Mouse (Mus musculus) brain, embryonic 14.5 days (tissue): ENCODE data around the gene Stox2.

Experiments used
- CTCF ChIP-seq: fragments of 200-500 bp; IDR thresholded peaks from 2 replicates; pipeline ENCODE4 v1.5.1; 2012; ENCODE audit warnings: inconsistent platforms, mild to moderate bottlenecking, moderate library complexity, borderline replicate concordance; ENCODE audit not compliant: insufficient read depth, insufficient read length; ENCODE audit errors: extremely low read depth
- POLR2A ChIP-seq: fragments of 200-500 bp; IDR thresholded peaks from 2 replicates; pipeline ENCODE4 v1.6.1; 2012; ENCODE audit warnings: mild to moderate bottlenecking, inconsistent platforms, borderline replicate concordance; ENCODE audit not compliant: poor library complexity, insufficient read depth, insufficient read length, severe bottlenecking; ENCODE audit errors: extremely low read depth

DNA sequence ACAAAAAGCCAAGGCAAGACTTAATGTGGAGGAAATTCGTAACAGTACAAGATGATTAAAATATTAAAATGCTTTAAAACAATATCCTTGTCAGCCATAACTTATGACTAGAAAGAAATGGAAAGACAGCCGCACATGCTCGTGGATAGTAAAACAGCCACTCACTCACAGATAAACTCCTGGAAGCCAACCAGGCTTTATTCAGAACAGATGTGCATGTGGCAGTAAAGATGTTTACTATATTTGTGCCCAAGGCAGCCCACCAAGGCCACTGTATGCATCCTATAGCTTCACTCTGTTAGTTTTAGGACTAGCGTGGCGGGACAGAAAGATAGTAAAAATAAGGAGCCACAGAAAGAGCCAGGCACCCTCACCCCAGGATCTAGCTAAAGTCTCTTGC, 115.2 kb downstream of the Stox2 start:
- no peak for TF ChIP-seq POLR2A
- no peak for TF ChIP-seq CTCF
